ENCODE assay signal across 32 mouse cellular contexts in genomic region chr17:64785961-64786360, GRCm38 (mm10). TPM values are rescaled to one million over a fixed set of nuclear protein-coding genes. Genes with fewer than 3 reads are reported as not detected.
"Had no signal": no experiment of that assay in that cellular context is flagged by ENCODE, and none has a peak within 500 bp of the region (broad histone marks: within the 10 kb centered on the region; RNA-seq: fewer than 3 reads in every experiment).

No protein-coding gene starts in this region.

- H3K9ac ChIP-seq: kidney, embryonic 15.5 days; liver, embryonic 13.5 days had no signal

- H3K36me3 ChIP-seq: kidney, embryonic 15.5 days; liver, embryonic 13.5 days had no signal

- H3K4me1 ChIP-seq: liver, embryonic 13.5 days had no signal

- DNase-seq: kidney, adult 8-10 months; kidney, postnatal 14 days; kidney, postnatal 4 days; layer of hippocampus, adult 9-11 months; liver, embryonic 13.5 days; lung, adult 2 months; lung, postnatal 14 days; lung, postnatal 4 days; midbrain, embryonic 14.5 days; right cerebral cortex, adult 18-20 months; right cerebral cortex, postnatal 14 days; right cerebral cortex, postnatal 4 days; thymus, adult 2 months; thymus, postnatal 14 days; thymus, postnatal 4 days had no signal

- H3K4me2 ChIP-seq: kidney, embryonic 15.5 days; liver, embryonic 13.5 days; midbrain, embryonic 11.5 days had no signal

- H3K4me3 ChIP-seq: kidney, embryonic 15.5 days; liver, embryonic 13.5 days had no signal

- H3K9me3 ChIP-seq: kidney, embryonic 15.5 days; liver, embryonic 13.5 days had no signal

- H3K27ac ChIP-seq: kidney, embryonic 15.5 days; liver, embryonic 13.5 days; stomach, postnatal 0 days had no signal

- H3K27me3 ChIP-seq: liver, embryonic 13.5 days had no signal

RNA-seq across cellular contexts. Expression of gene 4930583I09Rik, which starts 49.9 kb away (rescaled TPM):
- total RNA-seq: layer of hippocampus, adult 18-20 months; left cerebral cortex, adult 8-10 months; left cerebral cortex, postnatal 25 days; liver, adult 2 months; megakaryocyte progenitor cell, adult 5-6 weeks; megakaryocyte-erythroid progenitor cell, adult 5-6 weeks; midbrain, postnatal 0 days had no signal
- polyA plus RNA-seq: kidney, embryonic 15.5 days; limb, embryonic 11.5 days; limb, embryonic 14.5 days; liver, adult 2 months; liver, embryonic 13.5 days; liver, embryonic 16.5 days; lung, adult 2 months; lung, embryonic 16.5 days; midbrain, embryonic 11.5 days; midbrain, embryonic 14.5 days; midbrain, postnatal 0 days; neural tube, embryonic 11.5 days; neural tube, embryonic 14.5 days; stomach, embryonic 14.5 days; stomach, postnatal 0 days; thymus, adult 2 months had no signal
